Mouse (Mus musculus) embryonic facial prominence, embryonic 10.5 days (tissue): ENCODE measurements around the gene Cdh16. TPM values are rescaled to one million over a fixed set of nuclear protein-coding genes. Genes with fewer than 3 reads are reported as not detected.

Source experiments
- DNase-seq: peaks from one replicate; pipeline ENCODE4 v3.0.0-alpha.2; 2017; ENCODE audit warnings: low spot score
- H3K27ac ChIP-seq: fragments of 300-500 bp; sonication (generic); replicated peaks from 2 replicates; pipeline ENCODE4 v1.5.1; 2016; ENCODE audit warnings: mild to moderate bottlenecking
- H3K27me3 ChIP-seq: fragments of 300-500 bp; sonication (generic); replicated peaks from 2 replicates; pipeline ENCODE4 v1.6.1; 2016; ENCODE audit warnings: low read depth, mild to moderate bottlenecking; ENCODE audit not compliant: poor library complexity, severe bottlenecking
- H3K36me3 ChIP-seq: fragments of 300-500 bp; sonication (generic); replicated peaks from 2 replicates; pipeline ENCODE4 v1.6.1; 2016; ENCODE audit warnings: mild to moderate bottlenecking, moderate library complexity
- H3K4me1 ChIP-seq: fragments of 300-500 bp; sonication (generic); 2 replicates; pipeline ENCODE4 v1.6.1; 2016
- H3K4me3 ChIP-seq: fragments of 300-500 bp; sonication (generic); 2 replicates; pipeline ENCODE4 v1.5.1; 2016; ENCODE audit warnings: mild to moderate bottlenecking, moderate library complexity
- H3K9me3 ChIP-seq: fragments of 300-500 bp; sonication (generic); 2 replicates; pipeline ENCODE4 v1.6.1; 2016; ENCODE audit warnings: mild to moderate bottlenecking
- WGBS: fragments of 180-500 bp; shearing (Covaris S2); methylation state at CpG from one replicate; pipeline ENCODE4 v1.1.7; 2016; 5-methylcytosine and 5-hydroxymethylcytosine counted together
- polyA plus RNA-seq: library from polyadenylated mRNA; unstranded; fragments of >200 nt; fragmentation: Nextera tagmentation; extraction: Ambion mirVana; gene quantifications from 2 replicates; pipeline ENCODE4 v1.2.1, GENCODE M21; 2016

Gene Cdh16
- polyA plus RNA-seq, 1 experiment from 2014 or later: not detected

DNA sequence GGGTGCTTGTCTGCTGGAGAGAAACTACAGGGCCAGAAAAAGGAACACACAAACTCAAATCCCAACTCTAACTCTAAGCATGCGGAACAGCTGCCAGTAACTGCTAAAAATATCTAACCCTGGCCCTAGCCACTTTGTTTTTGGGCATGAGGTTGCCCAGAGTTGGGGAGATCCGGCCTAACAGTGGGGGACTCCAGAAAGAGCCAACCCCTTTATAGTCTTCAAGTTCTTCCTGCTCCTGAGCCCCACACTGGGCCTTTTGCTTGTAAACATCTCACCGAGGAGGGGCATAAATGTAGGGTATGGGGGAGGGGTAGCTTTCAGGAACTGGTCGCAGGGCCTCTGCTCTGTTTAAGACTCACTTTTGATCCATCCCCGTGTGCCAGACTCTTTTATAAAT lies 7.8 kb upstream of the Cdh16 start:
- WGBS: 40% methylated on average over 5 of the region's 5 CpGs
- H3K4me3 ChIP-seq: no peak overlapping the region

GRCm38 (mm10) chr8:104630981-104631663 lies 6.9 kb upstream of the Cdh16 start, which contains the start of gene Rrad:
Rrad (minus strand) TSS chr8:104631327.
- under 1% methylated on average over 28 of the region's 28 CpGs for WGBS
- H3K27ac ChIP-seq: 0 out of 2 replicates have a peak within 1 kb of the TSS, but pooled peaks have one; percentile 24
- peaks cover 47% of the 10 kb centered on the region for H3K27me3 ChIP-seq
- H3K36me3 ChIP-seq: peaks cover 9% of the 10 kb centered on the region
- H3K4me3 ChIP-seq: peak within 1 kb of the TSS; percentile 57
- DNase-seq: peak; percentile 64
- H3K9me3 ChIP-seq: no peaks in the 10 kb centered on the region
- peaks cover 24% of the 10 kb centered on the region for H3K4me1 ChIP-seq

More for the DNA sequence above, 7.8 kb upstream of the Cdh16 start:
- no peaks in the 10 kb centered on the region for H3K9me3 ChIP-seq
- H3K27me3 ChIP-seq: peaks cover 47% of the 10 kb centered on the region
- peaks cover 9% of the 10 kb centered on the region for H3K36me3 ChIP-seq
- no peak for DNase-seq
- H3K4me1 ChIP-seq: peaks cover 24% of the 10 kb centered on the region
- no peak overlapping the region for H3K27ac ChIP-seq

DNA sequence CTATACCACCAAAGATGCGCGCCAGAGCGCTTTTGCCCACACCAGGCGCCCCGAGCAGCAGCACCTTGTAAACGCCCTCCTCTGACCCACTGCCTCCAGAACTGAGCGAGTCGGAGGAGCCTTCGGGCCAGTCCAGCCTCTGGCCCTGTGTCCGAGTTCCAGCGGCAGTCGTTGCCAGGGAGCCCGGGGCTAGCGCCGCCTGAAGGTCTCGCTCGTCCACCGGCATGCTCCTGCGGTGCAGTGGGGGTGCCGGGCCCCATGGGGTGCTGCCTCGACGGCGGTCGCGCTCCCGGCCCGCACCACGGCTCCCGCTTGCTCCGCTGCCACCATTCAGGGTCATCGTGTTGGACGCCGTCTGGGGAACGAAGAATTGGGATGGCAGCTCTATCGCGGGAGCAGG lies 6.4 kb upstream of the Cdh16 start:
- WGBS: 1% methylated on average over 36 of the region's 36 CpGs
- no peaks in the 10 kb centered on the region for H3K9me3 ChIP-seq
- peaks cover 4% of the 10 kb centered on the region for H3K36me3 ChIP-seq
- peaks cover 47% of the 10 kb centered on the region for H3K27me3 ChIP-seq
- no peak overlapping the region for H3K27ac ChIP-seq
- DNase-seq: peak; percentile 42
- H3K4me1 ChIP-seq: peaks cover 24% of the 10 kb centered on the region
- H3K4me3 ChIP-seq: peak overlapping the region; percentile 57

DNA sequence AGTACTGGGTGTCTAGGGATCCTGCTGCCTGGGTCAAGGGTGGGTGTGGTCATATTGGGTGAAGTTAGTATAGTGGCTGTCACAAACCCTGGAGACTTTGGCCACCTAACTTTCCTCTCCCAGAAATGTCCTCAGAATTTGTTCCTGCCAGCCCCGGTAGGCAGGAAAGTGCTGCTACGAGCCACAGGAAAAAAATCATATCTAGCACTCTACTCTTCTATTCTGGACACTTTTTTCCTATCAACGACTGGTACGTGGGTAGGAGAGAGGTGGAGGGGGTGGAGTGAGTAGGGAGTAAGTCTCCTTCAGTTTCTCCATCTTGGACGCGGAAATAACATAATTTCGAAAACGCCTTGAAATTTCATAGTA lies 5.9 kb upstream of the Cdh16 start:
- H3K9me3 ChIP-seq: no peaks in the 10 kb centered on the region
- H3K4me3 ChIP-seq: peak overlapping the region; percentile 57; the same call in 1 of the 2 replicates
- H3K27me3 ChIP-seq: peaks cover 47% of the 10 kb centered on the region
- no peak overlapping the region for H3K27ac ChIP-seq
- 41% methylated on average over 8 of the region's 8 CpGs for WGBS
- H3K4me1 ChIP-seq: peaks cover 24% of the 10 kb centered on the region
- no peaks in the 10 kb centered on the region; the same call in 1 of the 2 replicates for H3K36me3 ChIP-seq
- DNase-seq: no peak

DNA sequence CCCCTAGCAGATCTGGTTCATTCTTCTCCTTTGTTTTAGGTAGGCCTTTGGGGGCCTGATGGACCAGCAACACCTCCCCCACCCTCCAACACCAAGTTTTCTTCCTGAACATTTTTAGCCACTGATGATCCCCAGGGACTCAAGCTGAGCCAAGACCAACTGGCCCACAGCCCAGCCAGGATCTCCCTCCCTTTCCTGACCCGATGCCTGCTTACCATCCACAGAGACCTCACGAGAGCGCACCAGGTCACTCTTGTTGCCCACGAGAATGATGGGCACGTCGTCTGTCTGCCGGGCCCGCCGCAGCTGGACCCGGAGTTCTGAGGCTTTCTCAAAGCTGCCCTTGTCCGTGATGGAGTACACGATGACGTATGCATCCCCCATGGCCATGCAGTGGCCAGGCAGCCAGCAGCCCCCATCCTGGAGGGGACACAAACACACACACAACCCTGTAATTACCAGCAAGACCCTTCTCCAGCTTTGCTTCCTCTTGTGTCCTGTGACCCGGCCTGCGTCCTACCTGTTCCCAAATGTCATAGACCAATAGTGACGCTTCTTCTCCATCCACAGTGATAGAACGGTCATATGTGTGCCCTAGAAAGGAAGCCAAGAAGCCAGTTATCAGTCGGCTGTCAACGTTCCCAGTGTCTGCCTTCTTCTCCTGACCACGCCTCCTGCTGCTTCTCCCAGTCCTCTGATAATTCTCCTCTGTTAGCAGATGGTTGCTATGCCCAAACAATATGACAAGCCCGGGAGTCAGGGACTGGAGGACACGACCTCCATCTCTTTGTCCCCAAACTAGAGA lies 5.3 kb upstream of the Cdh16 start:
- H3K27ac ChIP-seq: no peak overlapping the region
- peaks cover 47% of the 10 kb centered on the region for H3K27me3 ChIP-seq
- WGBS: 80% methylated on average over 22 of the region's 22 CpGs
- no peaks in the 10 kb centered on the region for H3K36me3 ChIP-seq
- H3K4me1 ChIP-seq: peaks cover 24% of the 10 kb centered on the region
- DNase-seq: no peak
- H3K9me3 ChIP-seq: no peaks in the 10 kb centered on the region
- H3K4me3 ChIP-seq: no peak overlapping the region

DNA sequence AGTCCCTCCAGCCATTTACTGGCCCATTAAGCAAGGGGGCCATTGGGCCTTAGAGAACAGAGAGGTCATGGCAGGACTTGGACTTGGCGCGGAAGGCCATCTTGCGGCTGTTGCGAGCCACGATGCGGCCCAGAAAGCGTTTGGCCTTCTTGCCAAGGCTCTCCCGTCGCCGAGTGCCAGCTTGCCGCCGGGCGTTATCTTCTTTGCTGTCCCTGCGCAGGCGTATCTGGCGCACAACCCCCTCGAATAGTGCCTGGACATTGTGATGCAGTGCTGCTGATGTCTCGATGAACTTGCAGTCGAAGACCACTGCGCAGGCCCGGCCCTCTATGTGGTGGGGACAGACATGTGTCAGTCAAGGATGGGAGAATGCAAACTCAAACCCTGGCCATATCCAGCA lies 4.2 kb upstream of the Cdh16 start:
- H3K4me3 ChIP-seq: no peak overlapping the region
- no peaks in the 10 kb centered on the region for H3K36me3 ChIP-seq
- DNase-seq: no peak
- peaks cover 47% of the 10 kb centered on the region for H3K27me3 ChIP-seq
- H3K27ac ChIP-seq: no peak overlapping the region
- peaks cover 24% of the 10 kb centered on the region for H3K4me1 ChIP-seq
- WGBS: 94% methylated on average over 21 of the region's 21 CpGs
- no peaks in the 10 kb centered on the region for H3K9me3 ChIP-seq

GRCm38 (mm10) chr8:104627065-104627740 lies 3.0 kb upstream of the Cdh16 start:
- DNase-seq: no peak
- Histone ChIP-seq H3K27me3 (peaks cover 43% of the 10 kb centered on the region), H3K4me3 (no peak overlapping the region), H3K36me3 (no peaks in the 10 kb centered on the region), H3K27ac (no peak overlapping the region), H3K9me3 (no peaks in the 10 kb centered on the region), H3K4me1 (peaks cover 20% of the 10 kb centered on the region)
- 84% methylated on average over 4 of the region's 4 CpGs for WGBS

DNA sequence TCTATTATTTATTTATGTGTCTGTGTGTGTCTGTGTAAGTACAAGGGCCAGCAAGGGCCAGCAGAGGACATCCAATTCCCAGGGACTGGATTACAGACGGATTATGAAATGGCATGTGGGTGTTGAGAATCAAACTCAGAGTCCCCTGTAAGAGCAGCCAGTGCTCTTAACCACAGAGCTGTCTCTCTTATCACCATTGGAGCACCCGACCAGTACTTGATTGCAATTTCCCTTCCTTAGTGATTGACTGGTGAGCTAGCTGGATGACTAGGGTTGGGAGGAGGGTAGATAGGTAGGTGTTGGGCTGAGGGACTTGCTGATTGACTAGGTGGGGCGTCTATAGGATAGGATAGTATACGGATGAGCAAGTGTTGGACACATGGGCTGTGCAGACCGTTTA lies 3.4 kb downstream of the Cdh16 start:
- H3K27ac ChIP-seq: no peak overlapping the region
- 82% methylated on average over 5 of the region's 5 CpGs for WGBS

GRCm38 (mm10) chr8:104613119-104613518 lies 11.1 kb downstream of the Cdh16 start:
- WGBS: 79% methylated on average over 4 of the region's 4 CpGs
- H3K27me3 ChIP-seq: no peaks in the 10 kb centered on the region
- H3K27ac ChIP-seq: no peak overlapping the region
- no peak overlapping the region for H3K4me3 ChIP-seq
- H3K36me3 ChIP-seq: no peaks in the 10 kb centered on the region
- H3K4me1 ChIP-seq: 0 out of 2 replicates have a peak, but pooled peaks cover 2% of the 10 kb centered on the region
- DNase-seq: no peak
- H3K9me3 ChIP-seq: no peaks in the 10 kb centered on the region

More for the DNA sequence above, 3.4 kb downstream of the Cdh16 start:
- Histone ChIP-seq H3K9me3 (no peaks in the 10 kb centered on the region), H3K36me3 (no peaks in the 10 kb centered on the region), H3K27me3 (no peaks in the 10 kb centered on the region), H3K4me3 (no peak overlapping the region), H3K4me1 (no peaks in the 10 kb centered on the region)
- no peak for DNase-seq

DNA sequence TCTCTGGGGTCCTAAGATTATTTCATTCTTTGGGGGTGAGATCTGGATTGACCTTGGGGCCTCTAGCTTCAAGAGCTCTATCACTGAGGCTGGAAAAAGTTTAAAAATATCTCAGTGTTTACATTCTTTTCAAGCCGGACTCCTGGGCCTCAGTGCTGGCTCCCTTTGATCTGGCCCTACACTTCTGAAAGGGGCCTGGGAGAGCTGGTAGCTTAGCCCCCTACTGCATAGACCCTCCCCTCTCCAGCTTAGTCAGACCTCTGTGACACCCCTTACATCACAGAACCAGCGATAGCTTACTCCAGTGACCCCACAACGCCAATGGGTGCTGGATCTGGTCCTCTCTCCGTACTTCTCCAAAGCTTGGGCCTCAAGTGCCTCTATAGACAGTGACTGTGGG lies 12.6 kb downstream of the Cdh16 start:
- 78% methylated on average over 4 of the region's 4 CpGs for WGBS
- Histone ChIP-seq H3K4me1 (peaks cover 4% of the 10 kb centered on the region; the same call in 1 of the 2 replicates), H3K9me3 (no peaks in the 10 kb centered on the region), H3K27me3 (no peaks in the 10 kb centered on the region), H3K4me3 (no peak overlapping the region), H3K36me3 (no peaks in the 10 kb centered on the region), H3K27ac (no peak overlapping the region)
- DNase-seq: no peak

DNA sequence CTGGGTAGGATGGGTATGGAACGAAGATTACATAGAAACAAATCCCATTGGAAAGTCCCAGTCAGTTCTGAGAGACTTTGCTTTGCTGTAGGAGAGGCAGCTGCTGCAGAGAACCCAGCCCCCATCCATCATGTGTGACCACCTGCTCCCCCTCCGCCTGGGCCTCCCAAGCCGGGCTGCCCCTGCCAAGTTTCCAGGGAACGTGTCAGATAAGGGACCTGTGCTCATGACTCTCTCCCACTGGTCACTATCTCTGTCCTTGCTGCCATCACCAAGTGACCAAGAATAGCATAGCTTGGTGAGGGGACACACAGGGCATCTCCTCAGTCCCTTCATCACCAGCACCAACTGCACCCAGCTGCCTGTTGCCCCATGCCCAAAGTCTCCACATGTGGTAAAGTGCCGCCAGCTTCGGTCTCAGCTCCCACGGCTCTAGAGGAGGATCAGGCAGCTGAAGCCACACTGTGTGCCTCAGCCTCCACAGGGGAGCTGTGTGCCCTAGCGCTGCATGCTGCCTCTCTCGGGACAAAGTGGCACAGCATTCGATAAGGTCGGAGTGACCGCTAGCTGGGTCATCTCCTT lies 13.9 kb downstream of the Cdh16 start:
- Histone ChIP-seq H3K27me3 (no peaks in the 10 kb centered on the region; the same call in 1 of the 2 replicates), H3K4me3 (no peak overlapping the region), H3K36me3 (no peaks in the 10 kb centered on the region), H3K9me3 (no peaks in the 10 kb centered on the region), H3K4me1 (peaks cover 9% of the 10 kb centered on the region; the same call in 1 of the 2 replicates), H3K27ac (no peak overlapping the region)
- 83% methylated on average over 12 of the region's 12 CpGs for WGBS
- DNase-seq: no peak

GRCm38 (mm10) chr8:104609222-104609621 lies 15.0 kb downstream of the Cdh16 start:
- H3K36me3 ChIP-seq: no peaks in the 10 kb centered on the region
- no peak overlapping the region for H3K27ac ChIP-seq
- H3K4me3 ChIP-seq: no peak overlapping the region
- no peaks in the 10 kb centered on the region; the same call in 1 of the 2 replicates for H3K27me3 ChIP-seq
- no peaks in the 10 kb centered on the region for H3K9me3 ChIP-seq
- H3K4me1 ChIP-seq: peaks cover 9% of the 10 kb centered on the region; the same call in 1 of the 2 replicates
- WGBS: 73% methylated on average over 8 of the region's 8 CpGs
- no peak for DNase-seq
